Mouse (Mus musculus) heart, postnatal 36 days (tissue): ENCODE measurements around the gene Sac3d1. TPM values are rescaled to one million over a fixed set of nuclear protein-coding genes. Genes with fewer than 3 reads are reported as not detected.

Experiments used
- DNase-seq, 2 experiments: peaks; one replicate each; pipeline ENCODE4 v3.0.0; 2021 to 2022
- intact Hi-C: fragments of 180-260 bp; cut with DNase I; formaldehyde crosslinking; loops from one replicate; pipeline ENCODE4 v1.15.1; 2025
- total RNA-seq, 2 experiments: library from RNA; stranded (reverse); gene quantifications; 2 replicates each; pipeline ENCODE4 v1.2.3; 2021

Sac3d1 gene
- total RNA-seq, 2 experiments from 2014 or later = 8.5 to 8.8 TPM

- DNase-seq = no peak
- intact Hi-C loops = no loop called here
Observed at GRCm38 (mm10) chr19:6073889-6074288, 44.6 kb downstream of the Sac3d1 start.

- intact Hi-C loops = no loop called here
- no peak for DNase-seq
Observed at GRCm38 (mm10) chr19:6071261-6071660, 47.2 kb downstream of the Sac3d1 start.

GRCm38 (mm10) chr19:6070571-6071250 is 47.7 kb downstream of the Sac3d1 start:
- no peak for DNase-seq
- intact Hi-C loops = no loop called here

GRCm38 (mm10) chr19:6069851-6070250 is 48.6 kb downstream of the Sac3d1 start:
- intact Hi-C loops = no loop called here
- no peak for DNase-seq

- no peak for DNase-seq
- intact Hi-C loops = no loop called here
Observed at GRCm38 (mm10) chr19:6068951-6069350, 49.5 kb downstream of the Sac3d1 start.

GRCm38 (mm10) chr19:6067724-6068415 is 50.6 kb downstream of the Sac3d1 start, which contains the start of gene Tm7sf2:
Gene Tm7sf2, minus strand, starts transcription at chr19:6068373.
- intact Hi-C loops = no loop called here

GRCm38 (mm10) chr19:6067011-6067723 is 51.3 kb downstream of the Sac3d1 start:
- intact Hi-C loops = no loop called here

More at GRCm38 (mm10) chr19:6067724-6068415, 50.6 kb downstream of the Sac3d1 start, which contains the start of gene Tm7sf2:
- DNase-seq = peak; percentile 87

GRCm38 (mm10) chr19:6066571-6066970 is 51.9 kb downstream of the Sac3d1 start:
- intact Hi-C loops = no loop called here
- DNase-seq = no peak

More at GRCm38 (mm10) chr19:6067011-6067723, 51.3 kb downstream of the Sac3d1 start:
- DNase-seq = peak; percentile 69 to 78

Other genes starting within 250 kb of the Sac3d1 start
- gene Frmd8, start 243.4 kb downstream of the Sac3d1 start, total RNA-seq = 10 to 100 TPM; 11.4 to 11.7 TPM
- gene Slc25a45, start 240.8 kb downstream of the Sac3d1 start, total RNA-seq = 1 to 10 TPM; 3.4 to 4.2 TPM
- gene Tigd3, start 224.5 kb downstream of the Sac3d1 start, total RNA-seq = under 1 TPM; 0.57 to 0.64 TPM
- gene Dpf2, start 205.6 kb downstream of the Sac3d1 start, total RNA-seq = 10 to 100 TPM; 75.8 to 96.2 TPM
- gene Cdc42ep2, start 193.8 kb downstream of the Sac3d1 start, total RNA-seq = 1 to 10 TPM; 9.3 to 9.5 TPM
- gene Pola2, start 154.4 kb downstream of the Sac3d1 start, total RNA-seq = 10 to 100 TPM; 10.6 to 10.9 TPM
- not detected for gene Slc22a20, start 132.5 kb downstream of the Sac3d1 start, total RNA-seq
- 10 to 100 TPM; 34.7 to 35.2 TPM for gene Capn1, start 102.8 kb downstream of the Sac3d1 start, total RNA-seq
- 10 to 100 TPM; 19.4 to 26.4 TPM for gene Syvn1, start 72.1 kb downstream of the Sac3d1 start, total RNA-seq
- 10 to 100 TPM; 36.2 to 39.7 TPM for gene Mrpl49, start 60.9 kb downstream of the Sac3d1 start, total RNA-seq
- 100 to 1,000 TPM; 556 to 559 TPM for gene Fau, start 60.8 kb downstream of the Sac3d1 start, total RNA-seq
- gene Znhit2, start 57.5 kb downstream of the Sac3d1 start, total RNA-seq = 10 to 100 TPM; 11.3 to 11.5 TPM
- 1 to 10 TPM; 3.0 to 3.7 TPM for gene Tm7sf2, start 50.3 kb downstream of the Sac3d1 start, total RNA-seq
- gene Vps51, start 41.4 kb downstream of the Sac3d1 start, total RNA-seq = 10 to 100 TPM; 23.9 to 25.0 TPM
- not detected for gene Tmem262, start 38.6 kb downstream of the Sac3d1 start, total RNA-seq
- not detected for gene Gm28374, start 36.4 kb downstream of the Sac3d1 start, total RNA-seq
- 10 to 100 TPM; 17.0 to 17.9 TPM for gene Zfpl1, start 33.7 kb downstream of the Sac3d1 start, total RNA-seq
- gene Cdca5, start 33.7 kb downstream of the Sac3d1 start, total RNA-seq = under 1 TPM; 0.19 TPM
- gene AC131692.1, start 24.2 kb downstream of the Sac3d1 start, total RNA-seq = not detected
- not detected for gene Naaladl1, start 12.9 kb downstream of the Sac3d1 start, total RNA-seq
- 10 to 100 TPM; 12.8 to 13.3 TPM for gene Snx15, start 9.7 kb upstream of the Sac3d1 start, total RNA-seq
- gene Batf2, start 22.3 kb upstream of the Sac3d1 start, total RNA-seq = under 1 TPM; 0.69 to 0.89 TPM
- 10 to 100 TPM; 57.7 to 67.5 TPM for gene Arl2, start 22.9 kb upstream of the Sac3d1 start, total RNA-seq
- gene Majin, start 65.7 kb upstream of the Sac3d1 start, total RNA-seq = not detected
- not detected for gene Gpha2, start 107.7 kb upstream of the Sac3d1 start, total RNA-seq
- gene Ppp2r5b, start 117.2 kb upstream of the Sac3d1 start, total RNA-seq = 10 to 100 TPM; 34.5 to 35.3 TPM
- gene Atg2a, start 123.0 kb upstream of the Sac3d1 start, total RNA-seq = 10 to 100 TPM; 24.5 to 25.9 TPM
- 100 to 1,000 TPM; 105 to 151 TPM for gene Ehd1, start 158.1 kb upstream of the Sac3d1 start, total RNA-seq
- gene Cdc42bpg, start 187.8 kb upstream of the Sac3d1 start, total RNA-seq = 10 to 100 TPM; 10.9 to 11.9 TPM
- 10 to 100 TPM; 12.1 to 14.2 TPM for gene Men1, start 216.3 kb upstream of the Sac3d1 start, total RNA-seq
- 10 to 100 TPM; 36.4 to 56.7 TPM for gene Map4k2, start 222.5 kb upstream of the Sac3d1 start, total RNA-seq
- gene Sf1, start 245.0 kb upstream of the Sac3d1 start, total RNA-seq = 100 to 1,000 TPM in 1 of 2 experiments, 10 to 100 TPM in 1; 89.4 to 101 TPM